Mouse (Mus musculus) adipose tissue, adult 10 weeks (tissue): Measurements from ENCODE around the gene Gm29423. TPM values are rescaled to one million over a fixed set of nuclear protein-coding genes. Genes with fewer than 3 reads are reported as not detected.

Experiments used
- polyA plus RNA-seq: library from polyadenylated mRNA; stranded (reverse); fragments of 350-450 nt; fragmentation: Illumina TruSeq; extraction: RNeasy Lipid Tissue Mini Kit (QIAGEN cat#74804); gene quantifications from one replicate; pipeline ENCODE4 v1.2.3, GENCODE M21; 2014; ENCODE audit warnings: low read depth, low replicate concordance

Gm29423 gene
- polyA plus RNA-seq: not detected

DNA sequence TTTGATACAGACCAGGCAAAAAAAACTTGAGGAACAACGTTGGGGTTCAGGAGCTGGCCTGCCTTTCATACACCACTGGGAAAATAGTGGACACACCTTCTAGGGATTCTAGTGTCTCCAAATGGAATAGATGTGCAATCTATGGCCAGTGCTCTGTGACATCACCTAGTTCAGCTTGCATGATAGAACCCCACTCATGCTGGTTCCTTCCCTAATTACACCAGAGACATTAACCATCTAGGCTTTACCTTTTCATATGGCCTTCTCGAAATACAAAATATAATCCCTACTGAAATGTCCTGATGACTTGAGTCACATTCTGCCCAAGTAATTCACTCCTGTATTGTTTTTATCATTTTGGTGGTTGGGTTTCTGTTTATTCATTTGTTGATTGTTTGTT, at the start of gene Gm29423, which contains the start of gene Gm29644:
TSS of gene Gm29423 (minus strand) at position 101 of the 400 bp plus-strand sequence.
TSS of gene Gm29644 (minus strand) at position 157 of the 400 bp plus-strand sequence.

DNA sequence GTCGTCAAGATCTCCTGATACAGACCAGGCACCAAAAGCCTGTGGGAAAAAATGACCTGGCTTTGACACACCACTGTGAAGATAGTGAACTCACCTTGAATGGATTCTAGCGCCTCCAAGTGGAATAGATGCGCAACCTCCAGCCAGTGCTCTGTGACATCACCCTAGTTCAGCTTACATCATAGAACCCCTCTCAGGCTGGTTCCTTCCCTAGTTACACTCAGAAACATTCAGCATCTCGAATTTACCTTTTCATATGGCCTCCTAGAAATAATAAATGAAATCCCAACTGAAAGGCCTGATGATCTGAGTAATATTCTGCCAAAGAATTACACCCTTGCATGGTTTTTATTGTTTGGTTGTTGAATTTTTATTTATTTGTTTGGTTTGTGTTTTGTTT, 29.5 kb downstream of the Gm29423 start, which contains the start of gene Gm21118:
TSS of gene Gm21118 (minus strand) at position 101 of the 400 bp plus-strand sequence.

Other genes with a start within 250 kb of the Gm29423 start
- gene Gm21118, start 29.6 kb downstream of the Gm29423 start, polyA plus RNA-seq: 0.43 TPM
- gene Gm29644, start 56 bp upstream of the Gm29423 start, polyA plus RNA-seq: not detected
- gene Gm20888, start 138.6 kb upstream of the Gm29423 start, polyA plus RNA-seq: not detected